Mouse (Mus musculus): Measurements from ENCODE around the gene Trim2. TPM values are rescaled to one million over a fixed set of nuclear protein-coding genes. Genes with fewer than 3 reads are reported as not detected.

Gene Trim2
- polyA plus RNA-seq, 1 experiment from 2014 or later: 174 TPM

- Histone ChIP-seq H3K27me3 (ENCODE audit: control insufficient read depth, insufficient read depth, low read depth, low read length) (no peaks in the 10 kb centered on the region), H3K9me3 (replicated peaks; ENCODE audit: control insufficient read depth, low read length, poor library complexity, severe bottlenecking) (no peaks in the 10 kb centered on the region; the same call in 1 of the 2 replicates), H3K4me2 (ENCODE audit: low read length) (no peak overlapping the region), H3K4me1 (ENCODE audit: control insufficient read depth, insufficient read depth, low read length) (peaks cover 19% of the 10 kb centered on the region), H3K4me3 (ENCODE audit: low read depth, low read length) (no peak overlapping the region), H3K27ac (ENCODE audit: low read length) (no peak overlapping the region), H3K36me3 (ENCODE audit: control insufficient read depth, insufficient read depth, low read length) (no peaks in the 10 kb centered on the region), H3K9ac (ENCODE audit: low read depth, low read length) (no peak overlapping the region)
- WGBS: 4% methylated on average over 3 of the region's 3 CpGs
- no peak for ATAC-seq
These were observed 75.7 kb downstream of the Trim2 start for GRCm38 (mm10) chr3:84230988-84231387.

DNA sequence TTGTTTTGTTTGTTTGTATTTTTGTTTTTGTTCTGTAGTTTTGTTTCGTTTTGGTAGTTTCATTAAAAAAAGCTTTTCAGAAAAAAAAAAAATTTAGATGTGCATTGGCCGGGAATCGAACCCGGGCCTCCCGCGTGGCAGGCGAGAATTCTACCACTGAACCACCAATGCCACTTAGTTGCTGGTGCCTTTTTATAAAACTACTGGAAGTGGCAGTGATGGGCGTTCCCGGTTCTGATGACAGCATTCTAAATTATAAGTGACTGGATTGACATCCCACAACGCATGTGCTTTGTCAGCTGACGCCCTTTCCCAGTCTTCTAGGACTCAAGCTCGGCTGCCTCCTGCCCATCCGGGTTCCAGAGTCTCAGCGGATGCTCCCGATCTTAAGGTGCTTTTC, 77.8 kb downstream of the Trim2 start:
- Histone ChIP-seq H3K27me3 (ENCODE audit: control insufficient read depth, insufficient read depth, low read depth, low read length) (no peaks in the 10 kb centered on the region), H3K4me1 (ENCODE audit: control insufficient read depth, insufficient read depth, low read length) (peaks cover 17% of the 10 kb centered on the region), H3K4me2 (ENCODE audit: low read length) (peak overlapping the region; percentile 85), H3K36me3 (ENCODE audit: control insufficient read depth, insufficient read depth, low read length) (no peaks in the 10 kb centered on the region), H3K4me3 (ENCODE audit: low read depth, low read length) (peak overlapping the region; percentile 49), H3K9me3 (replicated peaks; ENCODE audit: control insufficient read depth, low read length, poor library complexity, severe bottlenecking) (no peaks in the 10 kb centered on the region; the same call in 1 of the 2 replicates), H3K27ac (ENCODE audit: low read length) (peak overlapping the region; percentile 82; the same call in 1 of the 2 replicates), H3K9ac (ENCODE audit: low read depth, low read length) (no peak overlapping the region)
- 8% methylated on average over 15 of the region's 15 CpGs for WGBS
- ATAC-seq: peak; percentile 69

DNA sequence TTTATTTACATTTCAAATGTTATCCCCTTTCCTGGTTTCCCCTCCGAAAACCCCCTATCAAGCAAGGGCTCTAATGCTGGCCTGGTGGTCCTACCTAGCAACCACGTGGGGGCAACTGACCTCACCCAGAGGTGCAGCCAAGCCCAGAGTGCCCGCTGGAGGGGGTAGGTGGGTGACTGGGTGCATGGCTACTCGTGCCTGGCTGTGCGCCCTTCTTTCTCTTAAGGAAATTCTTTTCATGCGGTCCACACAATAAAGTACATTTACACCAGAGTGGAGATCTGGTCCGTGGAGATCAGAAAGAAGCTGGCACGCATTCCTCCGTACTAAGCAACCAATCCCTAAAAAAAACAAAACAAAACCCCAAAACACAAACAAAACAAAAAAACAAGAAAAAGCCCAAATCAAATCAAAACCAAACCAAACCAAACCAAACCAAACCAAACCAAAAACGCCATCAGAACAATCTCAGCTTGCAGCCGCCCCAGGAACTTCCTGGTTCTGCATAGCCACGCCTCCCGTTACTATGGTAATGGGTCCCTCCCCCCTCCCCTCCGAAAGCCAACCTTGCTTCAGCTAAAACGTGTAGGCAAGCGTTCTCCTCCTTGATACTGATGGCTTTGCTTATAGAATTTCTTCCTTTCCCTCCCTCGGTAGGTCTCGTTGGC, 78.3 kb downstream of the Trim2 start:
- WGBS: under 1% methylated on average over 18 of the region's 18 CpGs
- peak; percentile 77 for ATAC-seq
- Histone ChIP-seq H3K9ac (ENCODE audit: low read depth, low read length) (peak overlapping the region; percentile 57), H3K4me3 (ENCODE audit: low read depth, low read length) (peak overlapping the region; percentile 49), H3K27ac (ENCODE audit: low read length) (peak overlapping the region; percentile 82), H3K4me1 (ENCODE audit: control insufficient read depth, insufficient read depth, low read length) (peaks cover 17% of the 10 kb centered on the region), H3K36me3 (ENCODE audit: control insufficient read depth, insufficient read depth, low read length) (no peaks in the 10 kb centered on the region), H3K27me3 (ENCODE audit: control insufficient read depth, insufficient read depth, low read depth, low read length) (no peaks in the 10 kb centered on the region), H3K9me3 (replicated peaks; ENCODE audit: control insufficient read depth, low read length, poor library complexity, severe bottlenecking) (no peaks in the 10 kb centered on the region; the same call in 1 of the 2 replicates), H3K4me2 (ENCODE audit: low read length) (peak overlapping the region; percentile 85)

- 27% methylated on average over 8 of the region's 8 CpGs for WGBS
- H3K27me3 ChIP-seq (ENCODE audit: control insufficient read depth, insufficient read depth, low read depth, low read length): no peaks in the 10 kb centered on the region
- H3K36me3 ChIP-seq (ENCODE audit: control insufficient read depth, insufficient read depth, low read length): no peaks in the 10 kb centered on the region
- ATAC-seq: no peak
- peaks cover 17% of the 10 kb centered on the region for H3K4me1 ChIP-seq (ENCODE audit: control insufficient read depth, insufficient read depth, low read length)
- H3K4me3 ChIP-seq (ENCODE audit: low read depth, low read length): peak overlapping the region; percentile 6; the same call in 1 of the 2 replicates
- H3K27ac ChIP-seq (ENCODE audit: low read length): peak overlapping the region; percentile 64
- H3K4me2 ChIP-seq (ENCODE audit: low read length): peak overlapping the region; percentile 43
- H3K9me3 ChIP-seq (replicated peaks; ENCODE audit: control insufficient read depth, low read length, poor library complexity, severe bottlenecking): no peaks in the 10 kb centered on the region
- H3K9ac ChIP-seq (ENCODE audit: low read depth, low read length): 0 out of 2 replicates have a peak overlapping the region, but pooled peaks have one; percentile 14
These were observed 79.0 kb downstream of the Trim2 start for GRCm38 (mm10) chr3:84227628-84228027.

GRCm38 (mm10) chr3:84224982-84225381, 81.7 kb downstream of the Trim2 start:
- Histone ChIP-seq H3K4me2 (ENCODE audit: low read length) (no peak overlapping the region), H3K4me3 (ENCODE audit: low read depth, low read length) (no peak overlapping the region), H3K9me3 (replicated peaks; ENCODE audit: control insufficient read depth, low read length, poor library complexity, severe bottlenecking) (no peaks in the 10 kb centered on the region), H3K27ac (ENCODE audit: low read length) (no peak overlapping the region), H3K4me1 (ENCODE audit: control insufficient read depth, insufficient read depth, low read length) (peaks cover 22% of the 10 kb centered on the region), H3K27me3 (ENCODE audit: control insufficient read depth, insufficient read depth, low read depth, low read length) (no peaks in the 10 kb centered on the region), H3K36me3 (ENCODE audit: control insufficient read depth, insufficient read depth, low read length) (no peaks in the 10 kb centered on the region), H3K9ac (ENCODE audit: low read depth, low read length) (no peak overlapping the region)
- WGBS: 14% methylated on average over 2 of the region's 2 CpGs
- ATAC-seq: no peak

GRCm38 (mm10) chr3:84220748-84221147, 85.9 kb downstream of the Trim2 start:
- peak; percentile 87 for ATAC-seq
- WGBS: under 1% methylated on average over 11 of the region's 11 CpGs
- H3K9ac ChIP-seq (ENCODE audit: low read depth, low read length): peak overlapping the region; percentile 86
- H3K9me3 ChIP-seq (replicated peaks; ENCODE audit: control insufficient read depth, low read length, poor library complexity, severe bottlenecking): no peaks in the 10 kb centered on the region
- H3K27me3 ChIP-seq (ENCODE audit: control insufficient read depth, insufficient read depth, low read depth, low read length): no peaks in the 10 kb centered on the region
- H3K4me2 ChIP-seq (ENCODE audit: low read length): peak overlapping the region; percentile 84
- no peaks in the 10 kb centered on the region for H3K36me3 ChIP-seq (ENCODE audit: control insufficient read depth, insufficient read depth, low read length)
- H3K27ac ChIP-seq (ENCODE audit: low read length): peak overlapping the region; percentile 97
- peak overlapping the region; percentile 67 for H3K4me3 ChIP-seq (ENCODE audit: low read depth, low read length)
- peaks cover 43% of the 10 kb centered on the region for H3K4me1 ChIP-seq (ENCODE audit: control insufficient read depth, insufficient read depth, low read length)

DNA sequence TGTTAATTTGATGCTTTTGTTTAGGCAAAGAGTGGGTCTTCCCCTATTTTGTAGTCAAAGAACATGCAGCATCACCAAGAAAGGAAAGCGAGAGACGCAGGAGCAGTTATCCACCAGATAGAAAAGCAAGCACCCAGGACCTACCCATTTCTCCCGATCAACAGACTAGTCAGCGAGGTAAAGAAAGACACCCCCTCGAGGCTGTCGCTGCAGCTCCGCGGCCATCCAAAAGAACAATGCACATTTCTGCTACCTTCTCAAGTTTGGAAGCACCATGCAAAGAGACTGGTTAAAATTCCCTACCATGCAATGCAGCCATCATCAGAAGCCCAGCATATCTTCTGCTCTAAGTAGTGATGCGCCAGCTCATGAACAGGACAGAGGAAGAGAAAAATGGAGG, 86.4 kb downstream of the Trim2 start:
- H3K4me1 ChIP-seq (ENCODE audit: control insufficient read depth, insufficient read depth, low read length): peaks cover 47% of the 10 kb centered on the region
- ATAC-seq: peak; percentile 33; the same call in 1 of the 2 replicates

GRCm38 (mm10) chr3:84219720-84220273, 86.9 kb downstream of the Trim2 start:
- Histone ChIP-seq H3K9ac (ENCODE audit: low read depth, low read length) (peak overlapping the region; percentile 86), H3K4me3 (ENCODE audit: low read depth, low read length) (peak overlapping the region; percentile 67), H3K27ac (ENCODE audit: low read length) (peak overlapping the region; percentile 97), H3K4me1 (ENCODE audit: control insufficient read depth, insufficient read depth, low read length) (peaks cover 53% of the 10 kb centered on the region), H3K27me3 (ENCODE audit: control insufficient read depth, insufficient read depth, low read depth, low read length) (no peaks in the 10 kb centered on the region), H3K36me3 (ENCODE audit: control insufficient read depth, insufficient read depth, low read length) (no peaks in the 10 kb centered on the region), H3K9me3 (replicated peaks; ENCODE audit: control insufficient read depth, low read length, poor library complexity, severe bottlenecking) (no peaks in the 10 kb centered on the region), H3K4me2 (ENCODE audit: low read length) (peak overlapping the region; percentile 84)
- WGBS: 4% methylated on average over 9 of the region's 9 CpGs
- ATAC-seq: peak; percentile 63

More for the DNA sequence above, 86.4 kb downstream of the Trim2 start:
- H3K4me2 ChIP-seq (ENCODE audit: low read length): peak overlapping the region; percentile 84
- peak overlapping the region; percentile 97 for H3K27ac ChIP-seq (ENCODE audit: low read length)
- H3K9ac ChIP-seq (ENCODE audit: low read depth, low read length): peak overlapping the region; percentile 86
- H3K9me3 ChIP-seq (replicated peaks; ENCODE audit: control insufficient read depth, low read length, poor library complexity, severe bottlenecking): no peaks in the 10 kb centered on the region
- H3K27me3 ChIP-seq (ENCODE audit: control insufficient read depth, insufficient read depth, low read depth, low read length): no peaks in the 10 kb centered on the region
- WGBS: under 1% methylated on average over 9 of the region's 9 CpGs
- peak overlapping the region; percentile 67 for H3K4me3 ChIP-seq (ENCODE audit: low read depth, low read length)
- H3K36me3 ChIP-seq (ENCODE audit: control insufficient read depth, insufficient read depth, low read length): no peaks in the 10 kb centered on the region

- no peak for ATAC-seq
- H3K4me2 ChIP-seq (ENCODE audit: low read length): peak overlapping the region; percentile 84
- peaks cover 58% of the 10 kb centered on the region for H3K4me1 ChIP-seq (ENCODE audit: control insufficient read depth, insufficient read depth, low read length)
- 8% methylated on average over 2 of the region's 2 CpGs for WGBS
- no peaks in the 10 kb centered on the region for H3K27me3 ChIP-seq (ENCODE audit: control insufficient read depth, insufficient read depth, low read depth, low read length)
- H3K27ac ChIP-seq (ENCODE audit: low read length): peak overlapping the region; percentile 97
- H3K9ac ChIP-seq (ENCODE audit: low read depth, low read length): peak overlapping the region; percentile 86
- H3K9me3 ChIP-seq (replicated peaks; ENCODE audit: control insufficient read depth, low read length, poor library complexity, severe bottlenecking): no peaks in the 10 kb centered on the region
- H3K36me3 ChIP-seq (ENCODE audit: control insufficient read depth, insufficient read depth, low read length): no peaks in the 10 kb centered on the region
- peak overlapping the region; percentile 67 for H3K4me3 ChIP-seq (ENCODE audit: low read depth, low read length)
These were observed 87.4 kb downstream of the Trim2 start for GRCm38 (mm10) chr3:84219166-84219710.

All from midbrain, embryonic 16.5 days (tissue).